Mouse (Mus musculus) frontal cortex, adult (tissue): ENCODE results near the gene Wdr62.

Experiments
- ATAC-seq: cut with Nextera tagmentation; 2 replicates; pipeline ENCODE4 v1.9.2; 2017; ENCODE audit warnings: mild to moderate bottlenecking, moderate library complexity, mixed read lengths; ENCODE audit not compliant: low TSS enrichment

The Wdr62 gene

DNA sequence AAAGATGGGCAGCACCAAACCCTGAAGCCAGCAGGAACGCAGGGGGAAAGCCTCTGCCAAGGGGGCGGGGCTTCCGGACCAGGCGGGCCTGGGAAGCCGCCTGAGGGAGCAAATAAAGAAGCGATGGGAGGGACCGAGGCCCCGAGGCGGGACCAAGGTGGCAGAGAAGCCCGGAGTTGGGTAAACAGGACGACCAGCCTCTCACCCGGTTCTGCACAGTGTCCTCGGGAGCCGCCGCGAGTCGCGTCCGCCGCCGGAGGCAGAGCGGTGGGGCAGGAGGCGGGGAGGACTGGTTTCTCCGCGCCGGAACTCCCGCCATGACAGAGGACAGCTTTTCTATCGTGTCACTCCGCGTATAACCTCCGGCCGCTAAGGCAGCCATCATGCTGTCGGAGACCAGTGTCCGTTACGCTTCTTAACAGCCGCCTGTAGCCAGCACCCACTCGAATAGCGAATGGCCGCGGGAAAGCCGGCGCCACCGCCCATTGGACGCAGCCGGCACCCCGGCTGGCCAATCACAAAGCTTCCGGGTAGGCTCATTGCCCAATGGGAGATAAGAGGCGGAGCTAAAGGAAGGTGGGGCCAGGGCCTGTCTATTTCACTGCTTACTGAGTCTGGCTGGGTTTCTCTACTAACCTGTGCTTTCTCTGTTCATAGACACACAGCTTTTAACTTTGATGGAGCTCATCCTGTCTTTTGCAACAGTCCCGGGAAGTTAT, at the start of gene Wdr62, which contains the start of gene Thap8:
Gene Wdr62 (minus strand): TSS at position 469 of the 719 bp plus-strand sequence.
Gene Thap8 (plus strand): TSS at position 144 of the 719 bp plus-strand sequence.
- ATAC-seq = peak; percentile 95

DNA sequence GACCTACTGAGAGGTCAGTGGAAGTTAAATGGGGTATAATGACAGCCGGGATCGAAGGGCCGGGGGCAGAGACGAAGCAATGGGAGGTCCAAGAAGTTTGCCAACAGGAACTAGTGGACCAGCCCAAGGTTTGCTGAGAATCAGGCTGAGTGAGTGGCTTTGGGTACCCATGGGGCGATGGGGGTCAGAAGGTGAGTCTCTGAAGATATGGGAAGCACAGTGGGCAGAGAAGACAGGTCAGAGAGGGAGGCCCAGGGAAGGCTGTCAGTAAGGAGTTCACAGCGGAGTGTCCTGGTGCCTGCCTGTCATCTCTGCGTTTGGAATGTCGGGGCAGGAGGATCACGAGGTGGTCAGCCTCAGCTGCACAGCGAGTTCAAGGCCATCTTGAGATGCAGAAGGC, 48.2 kb upstream of the Wdr62 start:
- ATAC-seq = no peak

DNA sequence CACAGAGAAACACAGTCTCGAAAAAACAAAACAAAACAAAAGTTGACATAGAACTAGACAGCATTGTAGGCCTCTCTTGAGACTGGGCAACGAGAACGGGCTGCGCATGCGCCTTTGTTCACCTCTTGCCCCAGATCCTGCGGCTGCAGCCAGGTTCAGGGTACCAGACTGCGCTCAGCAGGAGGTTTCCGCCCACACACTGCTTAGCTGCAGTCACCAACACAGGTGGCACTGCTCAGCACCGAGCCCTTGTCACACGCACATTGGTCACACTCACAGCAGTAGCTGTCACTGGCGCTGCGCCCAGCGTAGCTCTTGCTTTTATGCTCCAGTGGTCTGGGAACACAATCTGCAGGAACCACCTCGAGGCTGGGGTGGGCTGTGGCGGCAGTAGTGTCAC, 46.9 kb upstream of the Wdr62 start:
- ATAC-seq = no peak

DNA sequence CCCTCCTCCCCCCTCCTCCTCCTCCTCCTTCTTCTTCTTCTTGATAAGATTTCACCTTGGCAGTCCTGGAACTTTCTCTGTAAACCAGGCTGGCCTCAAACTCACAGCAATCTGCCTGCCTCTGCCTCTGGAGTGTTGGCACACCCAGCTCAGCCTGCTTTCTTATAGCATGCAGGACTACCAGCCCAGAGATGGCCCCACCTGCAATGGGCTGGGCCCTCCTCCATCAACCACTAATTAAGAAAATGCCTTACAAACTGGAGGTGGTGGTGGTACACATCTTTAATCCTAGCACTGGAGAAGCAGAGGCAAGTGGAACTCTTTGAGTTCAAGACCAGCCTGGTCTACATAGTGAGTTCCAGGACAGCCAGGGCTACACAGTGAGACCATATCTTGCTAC, 46.2 kb upstream of the Wdr62 start:
- ATAC-seq = no peak

DNA sequence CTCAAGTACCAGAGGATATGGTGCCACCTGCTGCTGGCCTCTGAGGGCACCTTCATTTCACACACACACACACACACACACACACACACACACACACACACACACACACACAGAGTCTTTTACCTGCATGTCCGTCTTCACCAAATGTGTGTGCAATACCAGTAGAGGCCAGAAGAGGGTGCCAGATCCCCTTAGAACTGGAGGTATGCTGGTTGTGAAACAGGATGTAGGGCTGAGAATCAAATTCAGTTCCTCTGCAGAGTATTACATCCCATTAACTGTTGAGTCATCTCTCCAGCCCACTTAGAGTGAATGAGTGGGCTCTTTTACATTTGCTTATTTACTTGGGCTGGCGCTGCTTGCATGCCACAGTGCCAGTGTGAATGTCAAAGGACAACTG, 45.1 kb upstream of the Wdr62 start:
- no peak for ATAC-seq

DNA sequence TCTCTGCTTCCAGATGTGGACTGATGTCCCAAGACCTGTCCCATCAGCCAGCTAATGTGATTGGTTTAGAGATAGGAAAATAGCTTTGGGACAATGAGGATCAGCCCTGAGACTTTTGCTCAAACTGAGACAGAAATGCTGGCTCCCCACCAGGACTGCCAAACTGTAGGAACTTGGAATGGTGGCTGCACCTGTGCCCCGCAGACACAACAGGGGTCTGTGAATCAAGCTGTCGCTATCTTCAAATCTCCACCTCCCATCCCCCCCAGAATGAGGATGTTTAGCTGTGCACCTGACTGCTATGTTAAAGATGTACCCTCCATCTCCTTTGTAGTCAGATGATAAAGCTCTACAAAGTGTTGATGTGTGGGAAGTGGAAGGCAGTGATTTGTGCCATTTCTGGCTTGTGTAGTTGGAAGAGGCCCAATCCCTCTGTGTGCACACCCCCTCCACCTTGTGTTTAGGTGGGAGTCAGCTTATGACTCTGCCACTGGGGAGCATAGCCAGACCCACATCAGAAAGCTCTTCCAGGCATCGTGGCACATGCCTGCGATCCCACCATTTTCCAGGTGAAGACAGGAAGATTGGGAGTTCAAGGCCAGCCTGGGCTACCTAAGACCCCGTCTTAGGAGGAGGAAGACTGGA, 44.2 kb upstream of the Wdr62 start:
- peak; percentile 41; the same call in 1 of the 2 replicates for ATAC-seq

DNA sequence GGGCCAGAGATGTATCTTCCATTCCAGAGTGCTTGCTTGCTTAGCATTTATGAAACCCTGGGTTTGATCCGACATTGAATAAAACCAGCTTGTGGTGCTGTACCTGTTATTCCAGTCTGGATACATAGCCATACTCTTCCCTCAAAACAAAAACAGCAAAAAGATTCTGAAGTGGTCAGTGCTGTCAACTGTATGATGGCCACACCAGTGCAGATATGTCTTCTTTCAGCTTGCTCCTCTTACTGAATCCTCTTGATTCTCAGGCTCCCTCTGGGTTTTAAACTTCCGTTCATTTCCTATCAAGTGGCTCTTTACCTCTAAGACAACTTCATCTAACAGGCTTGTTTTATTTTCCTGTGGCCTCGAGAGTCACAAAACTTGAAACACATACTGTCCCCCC, 43.6 kb upstream of the Wdr62 start, which contains the start of gene Sdhaf1:
Gene Sdhaf1 (minus strand): TSS at position 101 of the 400 bp plus-strand sequence.
- no peak for ATAC-seq

DNA sequence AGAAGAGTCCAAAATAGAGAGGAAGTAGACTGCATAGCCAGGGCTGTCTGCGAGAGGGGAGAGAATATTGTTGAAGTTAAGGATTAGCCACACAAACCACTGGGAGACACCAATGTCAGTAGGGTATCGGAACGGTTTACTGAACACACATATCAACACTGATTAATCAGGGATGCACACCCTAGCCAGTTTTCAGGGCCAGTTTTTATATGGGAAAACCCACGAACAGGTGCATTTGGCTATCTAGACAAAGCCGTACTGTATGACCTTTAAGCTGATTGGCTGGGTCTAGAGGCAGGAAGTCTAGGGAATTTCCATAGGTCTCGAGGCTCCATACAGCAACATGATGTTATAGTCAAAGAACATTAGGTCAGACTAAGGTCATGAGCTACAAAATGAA, 42.6 kb upstream of the Wdr62 start:
- no peak for ATAC-seq

DNA sequence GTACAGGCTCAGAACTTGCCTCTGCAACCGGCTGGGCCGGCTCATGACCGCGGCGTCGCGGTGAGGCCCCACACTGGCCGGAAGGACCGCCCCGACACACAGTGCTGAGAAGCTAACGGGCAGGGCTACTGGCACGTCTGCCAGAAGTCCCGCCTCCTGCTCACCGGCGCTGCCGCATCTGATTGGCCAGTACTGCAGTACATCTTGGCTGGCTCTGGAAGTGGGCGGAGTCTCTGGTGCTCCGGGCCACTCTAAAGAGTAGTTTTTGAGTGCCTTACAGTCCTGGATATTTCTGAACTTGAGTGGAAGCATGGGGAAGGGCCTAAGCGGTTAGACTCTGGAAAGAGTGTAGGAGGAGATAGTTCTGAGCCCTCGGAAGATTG, 42.1 kb upstream of the Wdr62 start:
- peak; percentile 88 for ATAC-seq

DNA sequence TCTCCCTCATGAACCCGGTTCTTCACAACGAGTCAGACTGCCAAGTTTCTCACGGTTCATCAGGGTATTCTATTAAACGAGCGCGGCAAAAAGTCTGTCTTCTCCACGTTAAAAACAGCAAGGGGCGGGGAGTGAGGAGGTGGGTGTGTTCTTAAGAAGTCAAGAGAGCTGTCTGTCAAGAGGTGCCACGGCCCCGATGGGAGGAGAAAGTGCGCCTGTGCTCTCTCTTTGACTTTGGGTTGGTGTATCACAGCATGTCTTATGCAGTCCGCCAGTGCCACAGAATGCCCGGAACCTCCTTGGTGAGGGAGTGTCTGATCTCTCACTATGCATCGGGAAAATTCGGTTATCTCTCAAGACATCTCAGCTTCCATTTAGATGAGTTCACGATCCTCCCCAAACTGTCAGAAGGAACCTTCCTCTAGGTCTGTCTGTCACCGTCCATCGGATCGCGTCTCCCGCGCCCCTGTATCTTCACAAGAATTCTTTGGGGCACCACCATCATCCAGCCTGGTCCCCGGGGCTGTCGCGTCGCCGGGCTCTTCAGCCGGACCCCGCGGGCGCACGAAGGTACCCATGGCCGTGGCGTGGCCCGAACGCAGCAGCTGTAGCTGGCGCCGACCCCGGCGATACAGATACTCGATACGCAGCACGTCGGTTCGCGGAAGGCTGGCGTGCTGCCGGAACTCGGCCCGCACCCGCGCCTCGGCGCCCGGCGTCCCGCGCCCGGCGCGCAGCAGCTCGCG, 41.5 kb upstream of the Wdr62 start, which contains the start of gene E130208F15Rik:
Gene E130208F15Rik (plus strand): TSS at position 202 of the 746 bp plus-strand sequence.
- peak; percentile 58 for ATAC-seq

DNA sequence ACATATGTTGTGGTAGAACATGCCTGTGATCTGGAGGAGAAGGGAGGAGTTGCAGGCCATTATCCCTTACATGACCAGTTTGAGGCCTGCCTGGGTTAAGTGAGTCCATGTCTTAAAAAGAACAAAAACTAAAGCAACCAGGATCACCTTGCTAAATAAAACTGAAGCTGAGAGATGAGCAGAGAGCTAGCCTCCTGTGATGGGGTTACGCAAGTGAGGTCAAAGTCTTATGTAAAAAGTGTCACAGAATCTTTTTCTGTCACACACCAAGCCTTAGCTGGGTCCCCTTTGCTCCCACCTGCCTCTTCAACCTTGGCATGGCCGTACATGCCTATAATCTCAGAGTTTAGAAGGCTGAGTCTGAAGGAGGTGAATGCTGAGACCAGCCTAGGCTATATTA, 40.7 kb upstream of the Wdr62 start:
- ATAC-seq = no peak

DNA sequence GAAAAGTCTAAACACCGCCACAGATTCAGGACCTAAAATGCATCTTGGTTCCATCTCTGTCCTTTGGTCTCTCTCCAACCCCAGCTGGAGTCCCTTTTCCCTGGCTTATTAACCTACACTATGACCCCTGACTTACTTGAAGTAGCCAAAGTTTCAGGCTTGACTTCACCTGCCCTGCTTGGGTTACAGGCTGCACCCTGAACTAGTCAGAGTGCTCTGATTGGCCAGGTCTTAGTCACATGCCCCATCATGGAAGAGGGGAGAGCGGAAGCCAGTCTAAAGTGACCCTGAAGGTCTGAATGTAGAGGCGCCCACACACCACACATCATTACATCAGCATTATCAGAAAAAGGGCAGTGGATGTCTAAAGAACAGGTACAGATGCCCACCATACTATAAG, 37.9 kb upstream of the Wdr62 start:
- ATAC-seq = no peak

DNA sequence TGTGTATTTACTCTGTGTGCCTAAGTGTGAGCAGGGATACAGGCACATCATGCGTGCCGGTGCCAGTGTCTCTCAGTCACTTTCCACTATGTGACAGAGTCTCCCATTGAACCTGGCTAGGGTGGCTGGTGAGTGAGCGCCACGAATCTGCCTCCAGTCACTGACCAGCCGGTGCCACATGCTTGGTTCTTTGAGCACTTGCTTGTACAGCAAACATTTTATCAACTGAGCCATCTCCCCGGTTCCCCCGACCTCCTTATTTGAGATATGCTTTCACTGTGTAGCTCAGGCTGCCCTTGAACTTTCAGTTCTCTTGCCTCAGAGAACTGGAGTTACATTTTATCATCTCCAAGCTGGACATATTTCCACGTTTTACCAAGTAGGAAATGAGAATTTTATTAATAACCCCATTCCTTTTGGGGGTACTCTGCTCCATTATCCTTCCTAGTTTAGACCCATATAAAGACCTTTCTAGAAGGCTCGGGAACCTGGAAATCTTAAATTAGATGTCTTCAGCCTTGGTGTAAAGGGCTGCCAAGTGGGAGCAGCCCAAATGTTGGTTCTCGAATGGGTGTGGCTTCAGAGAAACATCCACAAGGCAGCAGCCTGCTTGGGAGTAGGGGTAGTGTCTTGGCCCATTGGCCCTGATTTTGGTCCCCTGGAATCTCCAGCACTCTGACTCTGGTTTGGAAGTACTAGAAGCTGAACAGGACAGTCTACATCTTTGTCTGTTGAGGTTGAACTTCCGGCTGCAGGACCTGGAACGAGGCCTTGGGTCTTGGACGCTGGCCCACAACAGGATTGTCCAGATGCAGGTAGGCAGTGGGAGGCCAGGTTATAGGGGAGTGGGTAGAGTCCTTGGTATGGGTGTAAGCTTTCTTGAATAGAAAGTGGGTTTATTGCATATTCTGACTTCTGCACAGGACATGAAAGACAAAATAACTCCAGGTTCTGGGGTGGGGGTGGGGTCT, 35.6 kb upstream of the Wdr62 start:
- ATAC-seq = no peak

DNA sequence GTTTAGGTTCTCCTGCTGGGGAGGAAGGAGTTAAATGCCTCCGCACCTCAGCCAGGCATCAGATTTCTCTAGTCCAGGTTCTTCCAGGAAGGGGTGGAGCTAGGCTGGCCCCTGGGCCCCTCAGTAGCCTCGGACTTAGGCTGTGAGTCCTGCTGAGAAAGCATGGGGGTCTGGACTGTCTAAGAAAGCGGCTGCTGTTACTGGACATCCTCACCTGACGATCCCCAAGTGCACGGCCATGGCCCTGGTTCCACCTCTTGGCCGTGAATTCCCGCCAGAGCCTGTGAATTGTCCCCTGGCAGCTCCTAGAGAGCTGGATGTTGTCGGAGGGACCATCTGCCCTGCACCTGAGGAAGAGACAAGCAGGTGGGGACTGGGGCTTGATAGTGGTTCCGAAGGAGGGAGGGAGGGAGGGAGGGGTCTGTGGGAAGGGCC, 34.5 kb upstream of the Wdr62 start, which contains the start of gene Syne4:
Gene Syne4 (plus strand): TSS at position 87 of the 435 bp plus-strand sequence.
- no peak for ATAC-seq

DNA sequence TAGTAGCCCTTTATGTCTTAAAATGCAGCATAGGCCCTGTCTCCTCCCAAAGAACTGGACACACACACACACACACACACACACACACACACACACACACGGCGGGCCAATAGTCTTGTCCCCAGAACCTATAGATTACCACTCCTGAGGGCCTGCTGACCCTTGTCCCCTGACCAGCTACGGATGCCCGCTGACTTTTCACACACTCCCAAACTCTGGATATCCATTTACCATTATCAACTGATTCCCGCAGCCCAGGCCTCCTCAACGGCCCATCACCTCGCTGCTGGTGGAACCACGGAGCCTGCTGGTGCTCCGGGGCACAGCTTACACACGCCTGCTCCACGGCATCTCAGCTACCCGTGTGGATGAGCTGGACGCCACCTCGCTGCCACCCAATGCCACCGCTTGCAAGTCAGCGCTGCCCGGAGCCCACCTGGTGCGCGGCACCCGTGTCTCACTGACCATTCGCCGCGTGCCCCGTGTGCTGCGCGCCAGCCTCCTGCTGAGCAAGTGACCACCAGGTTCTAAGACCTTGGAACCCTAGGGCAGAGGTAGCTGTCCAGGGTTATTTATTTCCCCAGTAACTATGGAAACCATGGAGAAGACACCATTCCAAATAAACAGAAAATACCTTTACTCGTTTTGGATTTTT, 33.6 kb upstream of the Wdr62 start:
- ATAC-seq = no peak

DNA sequence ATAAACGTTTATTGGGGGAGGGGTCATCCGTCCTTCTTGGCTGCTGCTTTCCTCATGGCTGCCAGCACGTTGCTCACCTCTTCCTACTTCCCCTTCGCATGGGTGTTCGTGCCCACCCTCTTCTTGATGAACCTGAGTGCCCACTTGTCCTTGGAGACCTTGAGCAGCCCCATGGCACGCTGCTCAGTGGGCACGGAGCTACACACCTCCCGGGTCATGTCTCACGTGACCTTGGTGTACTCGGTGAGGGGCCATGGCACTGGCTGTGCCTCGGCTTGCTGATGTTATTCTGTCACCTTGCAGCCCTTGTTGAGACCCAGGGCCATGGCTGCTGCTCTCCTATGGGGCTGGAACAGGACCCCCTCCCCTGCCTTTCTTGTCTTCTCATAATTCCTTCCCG, 29.9 kb upstream of the Wdr62 start:
- no peak for ATAC-seq

DNA sequence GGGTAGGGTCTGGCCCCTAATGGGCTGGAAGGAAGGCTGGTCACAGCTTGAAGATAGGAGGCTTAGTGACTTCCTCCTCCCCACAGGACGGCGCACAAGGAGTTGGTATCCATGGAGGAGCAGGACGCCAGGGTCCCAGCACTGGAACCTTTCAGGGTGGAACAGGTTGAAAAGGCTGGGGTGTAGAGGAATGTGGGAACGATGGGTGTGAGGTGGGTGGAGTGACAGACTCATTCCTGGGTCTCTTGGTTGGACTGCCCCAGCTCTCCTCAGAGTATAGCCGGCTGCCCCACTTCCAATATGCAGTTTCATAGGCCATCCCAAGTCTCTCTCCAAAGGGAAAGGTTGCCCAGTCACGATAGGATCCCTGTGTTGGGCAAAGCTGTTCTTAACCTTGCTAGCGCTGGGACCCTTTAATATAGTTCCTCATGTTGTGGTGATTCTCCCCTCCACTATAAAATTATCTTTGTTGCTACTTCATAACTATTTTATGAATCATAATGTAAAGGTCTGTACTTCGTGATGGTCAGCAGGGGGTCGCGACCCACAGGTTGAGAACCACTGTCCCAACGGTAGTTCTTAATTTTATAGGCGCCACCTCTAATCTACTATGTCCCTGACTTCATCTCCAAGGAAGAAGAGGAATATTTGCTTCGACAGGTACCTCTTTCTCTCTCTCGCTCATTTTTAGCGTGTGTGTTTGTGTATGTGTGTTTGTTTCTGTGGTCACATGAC, 29.3 kb upstream of the Wdr62 start:
- no peak for ATAC-seq

DNA sequence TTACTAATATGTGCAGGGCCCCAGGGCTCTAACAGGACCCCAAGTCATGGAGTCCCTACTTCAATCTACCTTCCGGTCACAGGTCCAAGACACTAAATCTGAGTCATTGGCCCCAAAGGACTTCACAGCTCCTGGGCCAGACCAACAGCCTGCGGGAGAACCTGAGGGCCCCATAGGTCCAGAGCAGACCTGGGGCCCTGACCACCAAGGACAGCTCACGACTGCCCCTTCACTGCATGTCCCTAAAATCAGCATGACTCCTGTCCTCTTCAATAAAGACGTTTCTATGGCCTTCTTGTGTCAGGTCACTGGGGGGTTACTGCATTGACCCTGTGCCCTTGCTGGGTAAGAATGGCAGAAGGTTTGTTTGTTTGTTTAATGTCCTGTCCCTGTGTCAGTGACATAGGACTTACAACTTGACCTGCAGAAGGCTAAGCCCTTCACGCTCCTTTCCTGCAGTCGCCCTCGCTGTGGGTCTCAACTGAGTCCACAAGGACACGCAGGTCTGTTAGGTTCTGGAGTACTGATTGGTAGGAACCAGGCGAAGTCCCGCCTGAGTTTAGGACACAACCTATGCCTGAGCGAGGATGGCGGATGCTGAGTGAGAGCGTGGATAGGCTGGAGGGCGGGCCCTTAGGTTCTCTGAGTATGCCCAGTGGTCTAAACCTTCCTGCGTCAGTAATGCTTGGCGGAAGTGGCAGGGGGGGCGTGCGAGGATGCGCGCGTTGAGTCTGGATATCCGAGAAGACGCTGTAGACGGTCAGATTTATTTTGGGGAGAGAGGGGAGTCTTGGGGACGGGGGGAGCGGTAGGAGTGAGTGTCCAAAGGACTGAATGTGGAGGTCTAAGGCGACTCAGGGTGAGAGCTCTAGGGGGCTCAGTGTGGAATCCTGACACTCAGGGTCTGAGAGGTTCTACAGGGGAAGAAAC, 28.1 kb upstream of the Wdr62 start, which contains the start of gene Alkbh6:
Gene Alkbh6 (plus strand): TSS at position 642 of the 930 bp plus-strand sequence.
- ATAC-seq = peak; percentile 98
